Mouse (Mus musculus) testis, adult 2 months (tissue): ENCODE measurements around the gene Inpp5k.

ENCODE experiments used
- CTCF ChIP-seq: fragments of 200-500 bp; IDR thresholded peaks from 2 replicates; pipeline ENCODE4 v1.5.1; 2012; ENCODE audit warnings: low read depth, mild to moderate bottlenecking, inconsistent platforms, low read length, moderate library complexity; ENCODE audit not compliant: control insufficient read depth, insufficient read depth, insufficient replicate concordance
- POLR2A ChIP-seq: fragments of 200-500 bp; IDR thresholded peaks from 2 replicates; pipeline ENCODE4 v1.6.1; 2012; ENCODE audit warnings: low read depth, mild to moderate bottlenecking, inconsistent platforms, low read length, moderate library complexity; ENCODE audit not compliant: control insufficient read depth

DNA sequence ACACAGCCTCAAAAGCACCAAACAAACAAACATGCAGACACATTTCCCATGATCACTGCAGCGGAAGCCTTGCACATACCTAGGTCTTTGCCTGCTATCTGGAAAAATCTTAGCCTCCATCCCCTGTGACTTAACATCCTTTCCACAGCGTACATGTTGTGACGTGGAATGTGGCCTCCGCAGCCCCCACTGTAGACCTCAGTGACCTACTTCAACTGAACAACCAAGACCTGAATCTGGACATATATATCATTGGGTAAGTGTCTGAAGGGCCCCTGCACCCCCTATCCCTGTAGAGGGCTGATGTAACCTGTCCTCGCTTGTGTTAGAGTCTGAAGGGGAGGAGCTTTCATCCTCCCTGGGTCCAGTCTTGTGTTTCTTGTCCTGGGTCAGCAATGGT, 2.1 kb downstream of the Inpp5k start:
- TF ChIP-seq POLR2A (no peak), CTCF (no peak)
